Mouse (Mus musculus) lung, embryonic 15.5 days (tissue): Measurements from ENCODE around the gene Iqub. TPM values are rescaled to one million over a fixed set of nuclear protein-coding genes. Genes with fewer than 3 reads are reported as not detected.

ENCODE experiments used
- ATAC-seq: fragments of 200-750 bp; cut with Nextera tagmentation; 2 replicates; pipeline ENCODE4 v1.8.0; 2017; ENCODE audit warnings: moderate number of reproducible peaks, borderline replicate concordance; ENCODE audit not compliant: low FRiP score, low TSS enrichment; ENCODE audit errors: extremely low read depth
- H3K27ac ChIP-seq: fragments of 300-500 bp; sonication (generic); 2 replicates; pipeline ENCODE4 v1.5.1; 2015; ENCODE audit warnings: moderate library complexity, mild to moderate bottlenecking, inconsistent platforms
- H3K27me3 ChIP-seq: fragments of 300-500 bp; sonication (generic); 2 replicates; pipeline ENCODE4 v1.6.1; 2015; ENCODE audit warnings: inconsistent platforms
- H3K36me3 ChIP-seq: fragments of 300-500 bp; sonication (generic); 2 replicates; pipeline ENCODE4 v1.6.1; 2015; ENCODE audit warnings: inconsistent platforms
- H3K4me1 ChIP-seq: fragments of 300-500 bp; sonication (generic); 2 replicates; pipeline ENCODE4 v1.6.1; 2015; ENCODE audit warnings: inconsistent platforms
- H3K4me2 ChIP-seq: fragments of 300-500 bp; sonication (generic); 2 replicates; pipeline ENCODE4 v1.6.1; 2015; ENCODE audit warnings: inconsistent platforms, mild to moderate bottlenecking, moderate library complexity
- H3K4me3 ChIP-seq: fragments of 300-500 bp; sonication (generic); 2 replicates; pipeline ENCODE4 v1.5.1; 2015; ENCODE audit warnings: mild to moderate bottlenecking, inconsistent platforms
- H3K9ac ChIP-seq: fragments of 300-500 bp; sonication (generic); 2 replicates; pipeline ENCODE4 v1.6.1; 2015; ENCODE audit warnings: inconsistent platforms
- H3K9me3 ChIP-seq: fragments of 300-500 bp; sonication (generic); 2 replicates; pipeline ENCODE4 v1.6.1; 2016; ENCODE audit warnings: inconsistent platforms
- WGBS: fragments of 180-500 bp; shearing (Covaris S2); methylation state at CpG from one replicate; pipeline ENCODE4 v1.1.7; 2015; 5-methylcytosine and 5-hydroxymethylcytosine counted together
- polyA plus RNA-seq: library from polyadenylated mRNA; unstranded; fragments of >200 nt; fragmentation: Nextera tagmentation; extraction: Ambion mirVana; gene quantifications from 2 replicates; pipeline ENCODE4 v1.2.1, GENCODE M21; 2015

Iqub gene
- polyA plus RNA-seq, 1 experiment from 2014 or later, result 1.2 TPM

DNA sequence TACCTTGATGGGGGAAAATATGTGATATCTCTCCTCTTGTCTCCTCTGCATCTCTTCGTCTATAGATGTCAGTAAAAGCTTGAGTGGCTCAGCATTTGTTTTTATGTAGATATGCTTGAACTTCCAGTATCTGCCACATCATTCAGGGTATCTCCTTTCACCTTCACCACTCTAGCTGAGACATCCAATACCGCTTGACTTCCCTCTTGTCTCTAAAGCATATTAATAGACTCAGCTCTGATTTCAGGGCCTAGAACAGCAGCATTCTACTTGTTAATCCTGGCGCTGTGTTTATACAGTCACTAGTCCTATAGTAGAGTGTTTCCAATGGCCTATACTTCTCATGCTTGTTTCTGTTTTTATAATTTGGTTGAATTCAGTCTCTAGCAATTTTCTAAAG is 17.9 kb upstream of the Iqub start:
- H3K9ac ChIP-seq, result no peak overlapping the region
- H3K36me3 ChIP-seq, result no peaks in the 10 kb centered on the region
- H3K4me2 ChIP-seq, result no peak overlapping the region
- no peaks in the 10 kb centered on the region for H3K9me3 ChIP-seq
- ATAC-seq, result no peak
- no peaks in the 10 kb centered on the region for H3K27me3 ChIP-seq
- 69% methylated on average over 3 of the region's 3 CpGs for WGBS
- H3K27ac ChIP-seq, result no peak overlapping the region
- no peak overlapping the region for H3K4me3 ChIP-seq
- H3K4me1 ChIP-seq, result peaks cover 16% of the 10 kb centered on the region

DNA sequence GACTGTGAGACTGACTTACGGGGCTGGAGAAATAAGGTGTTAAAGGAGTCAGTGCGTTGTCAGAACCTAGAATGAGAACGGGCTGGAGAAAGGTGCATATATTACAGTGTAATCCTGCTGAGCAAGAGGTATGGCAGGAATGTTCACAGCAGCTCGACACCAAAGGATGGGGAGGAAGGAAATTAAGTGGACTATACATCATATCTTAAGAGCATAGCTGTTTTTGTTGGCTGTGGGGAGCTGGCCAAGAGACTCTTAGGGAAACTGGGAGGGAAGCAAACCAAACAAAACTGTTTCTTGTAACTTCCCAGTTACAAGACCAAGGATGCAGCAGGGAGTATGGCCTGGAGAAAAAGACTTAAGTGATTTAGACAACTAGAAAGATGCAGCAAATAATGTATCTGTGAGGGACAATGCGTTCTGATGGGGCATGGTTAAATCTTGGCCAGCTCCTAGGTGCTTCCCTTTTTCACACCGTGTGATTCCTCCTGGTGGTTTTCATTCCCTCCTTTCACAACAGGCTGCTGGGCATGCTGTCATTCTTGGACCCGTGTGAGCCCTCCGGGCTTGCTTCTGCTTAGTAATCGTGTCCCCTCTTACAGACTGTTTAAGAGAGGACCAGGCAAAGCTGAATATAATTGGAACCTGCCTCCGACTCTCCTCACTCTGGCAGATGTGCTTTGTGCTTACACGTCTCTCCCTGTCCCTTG is 16.0 kb upstream of the Iqub start:
- Histone ChIP-seq H3K27me3 (no peaks in the 10 kb centered on the region), H3K4me3 (peak overlapping the region; percentile 13), H3K36me3 (no peaks in the 10 kb centered on the region), H3K9ac (no peak overlapping the region), H3K27ac (no peak overlapping the region), H3K9me3 (no peaks in the 10 kb centered on the region), H3K4me2 (peak overlapping the region; percentile 52), H3K4me1 (peaks cover 26% of the 10 kb centered on the region)
- WGBS, result 41% methylated on average over 11 of the region's 11 CpGs
- no peak for ATAC-seq

DNA sequence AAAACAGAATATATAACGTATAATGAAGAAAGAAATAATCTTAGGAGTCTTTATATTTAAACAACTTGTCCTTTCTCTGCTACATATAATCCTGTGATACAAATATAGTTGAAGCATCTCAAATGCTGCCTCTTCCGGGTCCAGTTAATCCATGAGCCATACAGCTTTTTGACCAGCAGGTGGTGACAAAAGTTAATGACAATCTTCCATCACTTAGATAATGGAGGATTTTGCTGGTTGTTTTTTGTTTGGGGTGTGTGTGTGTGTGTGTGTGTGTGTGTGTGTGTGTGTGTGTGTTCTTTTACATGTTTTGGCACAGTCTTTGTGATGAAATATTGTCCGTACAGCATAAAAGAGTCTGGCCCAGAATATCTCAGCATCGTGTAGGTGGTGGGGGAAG is 15.3 kb upstream of the Iqub start:
- Histone ChIP-seq H3K9ac (no peak overlapping the region), H3K27me3 (no peaks in the 10 kb centered on the region), H3K27ac (no peak overlapping the region), H3K4me2 (peak overlapping the region; percentile 52), H3K36me3 (no peaks in the 10 kb centered on the region), H3K4me1 (peaks cover 30% of the 10 kb centered on the region), H3K4me3 (peak overlapping the region; percentile 13), H3K9me3 (no peaks in the 10 kb centered on the region)
- ATAC-seq, result no peak
- 17% methylated on average over 4 of the region's 4 CpGs for WGBS

DNA sequence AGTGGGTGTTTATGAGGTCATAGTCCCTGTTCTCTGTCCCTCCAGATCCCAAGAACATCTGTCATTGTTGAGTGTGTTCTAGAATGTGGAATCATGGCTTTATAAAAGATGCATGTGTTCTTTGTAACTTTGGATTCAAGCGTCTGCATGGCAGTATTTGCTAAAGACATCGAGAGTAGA is 13.1 kb upstream of the Iqub start, which contains the start of gene Asb15:
Asb15 (plus strand) TSS at position 81 of the 180 bp plus-strand sequence.
- Histone ChIP-seq H3K4me3 (peak within 1 kb of the TSS; percentile 81), H3K36me3 (no peaks in the 10 kb centered on the region; the same call in 1 of the 2 replicates), H3K27me3 (no peaks in the 10 kb centered on the region), H3K9me3 (no peaks in the 10 kb centered on the region), H3K4me2 (peak within 1 kb of the TSS; percentile 78), H3K9ac (peak within 1 kb of the TSS; percentile 72), H3K4me1 (peaks cover 30% of the 10 kb centered on the region), H3K27ac (peak within 1 kb of the TSS; percentile 35)
- 43% methylated on average over 2 of the region's 2 CpGs for WGBS
- 0 out of 2 replicates have a peak, but pooled peaks have one; percentile 2 for ATAC-seq

DNA sequence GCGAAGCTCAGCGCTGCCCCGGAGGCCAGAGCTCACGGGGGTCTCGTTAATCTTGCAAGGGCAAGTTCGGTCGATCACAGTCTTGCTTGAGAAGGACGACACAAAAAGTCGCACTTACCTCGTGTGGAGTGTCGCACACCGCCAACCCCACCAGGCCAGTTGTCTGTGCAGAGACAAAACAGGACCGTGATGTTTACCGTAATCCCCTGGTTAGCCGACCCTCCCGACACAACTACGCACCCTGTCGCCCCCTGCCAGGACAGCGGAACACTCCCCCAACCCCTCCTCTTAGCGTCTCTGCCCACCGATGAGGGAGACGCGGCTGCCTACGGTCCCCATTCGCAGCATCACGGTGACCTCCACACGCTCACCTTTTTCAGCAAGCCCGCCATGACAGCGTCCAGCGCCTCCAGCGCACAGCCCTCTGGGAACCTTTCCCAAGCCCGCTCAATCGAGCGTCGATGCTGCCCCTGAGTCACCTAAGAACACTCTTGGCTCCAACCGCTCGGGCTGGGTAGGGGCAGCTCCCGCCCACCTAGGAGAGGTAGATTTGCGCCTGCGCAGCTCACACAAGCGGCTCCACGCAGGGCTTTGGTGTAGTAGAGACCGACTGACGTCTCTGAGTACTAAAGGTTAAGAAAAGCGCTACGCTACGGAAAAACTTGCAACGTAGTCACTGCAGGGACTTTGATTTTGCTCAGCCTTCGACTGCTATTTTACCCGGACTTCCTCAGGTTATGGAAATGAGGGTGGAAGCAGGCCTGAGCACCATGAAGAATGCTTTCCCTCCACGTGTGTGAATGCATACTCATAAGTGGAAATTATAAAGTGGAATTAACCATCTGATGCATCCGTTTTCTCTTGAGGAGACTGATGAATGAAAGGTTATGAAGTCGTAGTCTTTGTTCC is 12.5 kb upstream of the Iqub start, which contains the start of gene Ndufa5:
Ndufa5 (minus strand) TSS at position 859 of the 909 bp plus-strand sequence.
- Histone ChIP-seq H3K9ac (peak within 1 kb of the TSS; percentile 72), H3K4me3 (peak within 1 kb of the TSS; percentile 81), H3K9me3 (no peaks in the 10 kb centered on the region), H3K4me2 (peak within 1 kb of the TSS; percentile 78), H3K36me3 (peaks cover 2% of the 10 kb centered on the region; the same call in 1 of the 2 replicates), H3K4me1 (peaks cover 30% of the 10 kb centered on the region), H3K27ac (peak within 1 kb of the TSS; percentile 35), H3K27me3 (no peaks in the 10 kb centered on the region)
- under 1% methylated on average over 53 of the region's 53 CpGs for WGBS
- ATAC-seq, result peak; percentile 97

DNA sequence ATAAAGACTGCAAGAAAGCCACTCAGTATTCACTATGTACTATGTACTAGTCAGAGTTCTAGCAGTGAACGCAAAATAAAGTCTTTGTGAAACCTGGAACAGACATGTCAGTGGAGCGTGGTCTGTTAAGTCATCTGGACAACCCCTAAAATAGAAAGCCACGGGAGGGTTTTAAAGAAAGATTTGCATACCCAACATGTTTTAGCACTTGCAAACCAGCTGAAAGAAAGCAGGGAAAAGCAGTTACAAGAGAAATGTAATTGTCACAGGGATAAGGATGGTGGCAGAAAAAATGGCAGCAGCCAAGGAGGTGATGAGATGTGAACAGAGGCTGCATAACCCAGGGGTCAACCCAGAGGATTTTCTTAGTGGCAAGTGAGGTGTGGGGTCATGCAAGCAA is 10.8 kb upstream of the Iqub start:
- ATAC-seq, result no peak
- Histone ChIP-seq H3K4me1 (peaks cover 24% of the 10 kb centered on the region), H3K9ac (no peak overlapping the region), H3K36me3 (peaks cover 8% of the 10 kb centered on the region; the same call in 1 of the 2 replicates), H3K27ac (no peak overlapping the region), H3K4me3 (no peak overlapping the region), H3K9me3 (no peaks in the 10 kb centered on the region), H3K4me2 (no peak overlapping the region; the same call in 1 of the 2 replicates), H3K27me3 (no peaks in the 10 kb centered on the region)
- 84% methylated on average over 3 of the region's 3 CpGs for WGBS

DNA sequence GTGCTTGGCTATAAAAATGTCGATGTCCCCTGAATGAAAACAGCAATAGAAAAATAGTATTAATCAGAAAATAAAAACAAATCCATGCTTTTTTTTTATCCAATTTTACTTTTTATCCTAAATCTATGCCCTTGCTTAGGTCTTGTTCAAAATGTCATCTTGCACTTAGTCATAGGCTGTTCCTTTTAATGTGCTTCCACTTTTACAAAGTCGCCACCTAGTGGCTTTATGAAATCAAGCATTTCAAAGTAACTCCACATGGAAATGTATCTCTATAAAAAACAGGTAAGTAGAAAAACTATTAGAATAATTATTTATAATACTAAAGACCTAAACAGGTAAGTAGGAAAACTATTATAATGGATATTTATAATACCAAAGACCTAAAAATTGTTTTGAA is 1.3 kb upstream of the Iqub start:
- Histone ChIP-seq H3K9me3 (no peaks in the 10 kb centered on the region), H3K36me3 (peaks cover 20% of the 10 kb centered on the region), H3K4me3 (no peak overlapping the region), H3K4me2 (no peak overlapping the region), H3K27me3 (no peaks in the 10 kb centered on the region), H3K27ac (no peak overlapping the region), H3K4me1 (peaks cover 8% of the 10 kb centered on the region), H3K9ac (no peak overlapping the region)
- no peak for ATAC-seq
- 45% methylated on average over 2 of the region's 2 CpGs for WGBS

DNA sequence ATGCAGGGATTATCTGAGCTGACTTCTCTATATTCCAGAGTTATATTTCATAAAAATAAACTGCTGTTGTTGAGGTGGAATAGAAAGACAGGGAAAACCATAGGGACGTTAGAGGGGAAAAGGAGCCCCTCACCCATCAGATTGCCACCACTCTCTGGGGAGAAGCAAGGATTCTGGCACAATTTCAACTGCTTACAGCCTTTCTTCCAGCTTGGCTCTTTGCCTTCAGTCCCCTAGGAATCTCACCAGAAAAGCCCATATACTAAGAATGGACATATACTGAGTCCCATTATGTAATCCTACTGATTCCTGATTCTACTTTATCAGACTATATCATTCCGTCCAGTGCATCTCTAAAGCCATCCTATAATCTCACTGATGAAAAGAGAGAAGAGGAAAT is 10.7 kb downstream of the Iqub start:
- ATAC-seq, result no peak
- WGBS, result 47% methylated on average over 2 of the region's 2 CpGs

DNA sequence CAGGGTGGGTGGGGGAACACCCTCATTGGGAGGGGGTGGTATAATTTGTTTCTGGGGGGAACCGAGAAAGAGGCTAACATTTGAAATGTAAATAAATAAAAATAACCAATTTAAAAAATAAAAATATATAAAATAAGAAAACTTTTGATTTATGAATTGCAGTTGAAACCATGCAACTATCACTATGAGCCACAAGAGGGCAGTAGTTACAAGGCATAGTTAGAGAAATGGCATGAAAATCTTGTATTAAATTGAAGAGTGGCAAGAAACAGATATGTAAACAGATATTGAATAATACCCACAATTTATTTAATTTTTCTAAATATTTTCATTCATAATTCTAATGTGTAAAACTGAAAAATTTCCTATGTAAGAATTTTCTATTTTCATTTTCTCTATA is 24.5 kb downstream of the Iqub start:
- H3K27ac ChIP-seq, result no peak overlapping the region
- ATAC-seq, result no peak
- WGBS, result 0% methylated on average over 1 of the region's 1 CpGs

More for the DNA sequence above, 10.7 kb downstream of the Iqub start:
- no peak overlapping the region for H3K9ac ChIP-seq
- H3K36me3 ChIP-seq, result no peaks in the 10 kb centered on the region
- H3K27ac ChIP-seq, result no peak overlapping the region
- H3K4me1 ChIP-seq, result no peaks in the 10 kb centered on the region
- H3K9me3 ChIP-seq, result no peaks in the 10 kb centered on the region
- H3K4me2 ChIP-seq, result no peak overlapping the region
- H3K4me3 ChIP-seq, result no peak overlapping the region
- H3K27me3 ChIP-seq, result no peaks in the 10 kb centered on the region

DNA sequence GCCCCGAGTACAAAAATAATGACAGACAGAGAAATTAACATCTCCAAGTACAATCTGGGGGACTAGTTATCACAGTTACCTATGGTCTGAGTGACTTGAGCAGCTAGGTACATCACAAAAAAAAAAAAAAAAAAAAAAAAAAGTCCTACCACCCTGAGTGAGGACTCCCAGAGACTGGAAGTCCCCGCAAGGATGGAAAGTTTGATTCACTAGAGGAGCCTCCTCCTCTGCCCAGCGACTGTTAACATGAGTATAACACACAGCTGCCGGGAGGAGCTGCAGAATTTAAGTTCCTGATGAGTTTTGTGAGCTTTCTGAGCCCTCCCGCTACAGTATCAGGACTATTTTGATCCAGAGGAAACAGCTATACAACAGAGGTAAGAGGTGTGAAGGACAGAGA is 28.3 kb downstream of the Iqub start:
- Histone ChIP-seq H3K36me3 (no peaks in the 10 kb centered on the region), H3K4me2 (no peak overlapping the region), H3K27me3 (no peaks in the 10 kb centered on the region), H3K4me1 (no peaks in the 10 kb centered on the region), H3K9me3 (no peaks in the 10 kb centered on the region), H3K9ac (no peak overlapping the region), H3K27ac (no peak overlapping the region), H3K4me3 (no peak overlapping the region)
- 74% methylated on average over 5 of the region's 5 CpGs for WGBS
- ATAC-seq, result no peak

More for the DNA sequence above, 24.5 kb downstream of the Iqub start:
- H3K27me3 ChIP-seq, result no peaks in the 10 kb centered on the region
- H3K36me3 ChIP-seq, result no peaks in the 10 kb centered on the region
- no peaks in the 10 kb centered on the region for H3K4me1 ChIP-seq
- no peaks in the 10 kb centered on the region for H3K9me3 ChIP-seq
- no peak overlapping the region for H3K4me3 ChIP-seq
- H3K9ac ChIP-seq, result no peak overlapping the region
- H3K4me2 ChIP-seq, result no peak overlapping the region

DNA sequence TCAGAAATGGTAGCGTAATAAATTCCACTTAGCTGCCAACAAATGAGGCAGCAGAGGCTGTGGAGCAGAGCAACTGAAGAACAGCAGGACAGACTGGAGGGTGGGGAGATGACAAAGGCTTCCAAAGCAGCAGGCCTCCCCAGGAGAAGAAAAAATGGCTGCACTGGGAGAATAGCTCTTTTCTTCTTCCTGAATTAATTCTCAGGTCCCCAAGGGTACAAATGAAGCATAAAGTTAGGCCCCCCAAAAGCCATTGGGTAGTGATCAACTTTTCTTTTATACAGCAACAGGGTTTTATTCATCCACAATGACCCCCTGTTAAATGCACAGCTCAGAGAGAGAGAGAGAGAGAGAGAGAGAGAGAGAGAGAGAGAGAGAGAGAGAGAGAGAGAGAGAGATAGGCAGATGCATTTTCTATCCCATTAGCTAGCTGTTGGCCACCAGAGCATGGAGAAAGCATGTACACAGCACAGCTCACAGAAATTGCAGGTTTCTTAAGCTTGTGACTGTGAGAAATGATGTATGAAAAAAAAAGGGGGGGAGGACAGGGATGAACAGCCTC is 44.2 kb downstream of the Iqub start:
- H3K4me3 ChIP-seq, result no peak overlapping the region
- H3K27me3 ChIP-seq, result no peaks in the 10 kb centered on the region
- H3K36me3 ChIP-seq, result no peaks in the 10 kb centered on the region
- H3K27ac ChIP-seq, result no peak overlapping the region
- no peaks in the 10 kb centered on the region for H3K4me1 ChIP-seq
- WGBS, result 73% methylated on average over 1 of the region's 1 CpGs
- no peak overlapping the region for H3K4me2 ChIP-seq
- ATAC-seq, result no peak
- H3K9me3 ChIP-seq, result no peaks in the 10 kb centered on the region
- H3K9ac ChIP-seq, result no peak overlapping the region

DNA sequence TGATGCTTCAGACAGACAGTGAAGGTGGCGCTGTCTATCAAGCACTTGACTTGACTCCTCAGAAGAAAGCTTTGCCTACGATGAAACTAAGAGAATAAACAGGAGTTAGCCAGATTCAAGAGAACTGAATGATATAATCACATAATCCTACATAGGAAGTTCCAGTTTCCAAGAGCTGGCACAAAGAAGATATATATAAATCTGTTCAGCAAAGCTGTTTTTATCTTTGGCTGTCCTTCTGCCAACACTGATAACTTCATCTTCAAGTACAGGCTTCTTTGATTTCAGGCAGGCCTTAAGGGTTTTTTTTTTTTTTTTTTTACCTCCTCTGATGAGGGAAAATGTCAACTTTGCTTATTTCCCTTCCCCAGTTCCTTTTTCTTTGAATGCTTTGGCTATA is 44.7 kb downstream of the Iqub start:
- ATAC-seq, result no peak
- Histone ChIP-seq H3K4me2 (no peak overlapping the region), H3K36me3 (no peaks in the 10 kb centered on the region), H3K9ac (no peak overlapping the region), H3K27me3 (no peaks in the 10 kb centered on the region), H3K9me3 (no peaks in the 10 kb centered on the region), H3K4me3 (no peak overlapping the region), H3K27ac (no peak overlapping the region), H3K4me1 (no peaks in the 10 kb centered on the region)
- 84% methylated on average over 2 of the region's 2 CpGs for WGBS
